Mouse (Mus musculus) heart, adult 9 months (tissue): ENCODE results near the gene Abraxas1.
A peak's percentile ranks its signal among the peaks of the same experiment; 100 is the strongest.

Source experiments
- DNase-seq, 2 experiments: peaks; one replicate each; pipeline ENCODE4 v3.0.0; 2022; ENCODE audit warnings: low spot score in 2 of 2

Gene Abraxas1

DNA sequence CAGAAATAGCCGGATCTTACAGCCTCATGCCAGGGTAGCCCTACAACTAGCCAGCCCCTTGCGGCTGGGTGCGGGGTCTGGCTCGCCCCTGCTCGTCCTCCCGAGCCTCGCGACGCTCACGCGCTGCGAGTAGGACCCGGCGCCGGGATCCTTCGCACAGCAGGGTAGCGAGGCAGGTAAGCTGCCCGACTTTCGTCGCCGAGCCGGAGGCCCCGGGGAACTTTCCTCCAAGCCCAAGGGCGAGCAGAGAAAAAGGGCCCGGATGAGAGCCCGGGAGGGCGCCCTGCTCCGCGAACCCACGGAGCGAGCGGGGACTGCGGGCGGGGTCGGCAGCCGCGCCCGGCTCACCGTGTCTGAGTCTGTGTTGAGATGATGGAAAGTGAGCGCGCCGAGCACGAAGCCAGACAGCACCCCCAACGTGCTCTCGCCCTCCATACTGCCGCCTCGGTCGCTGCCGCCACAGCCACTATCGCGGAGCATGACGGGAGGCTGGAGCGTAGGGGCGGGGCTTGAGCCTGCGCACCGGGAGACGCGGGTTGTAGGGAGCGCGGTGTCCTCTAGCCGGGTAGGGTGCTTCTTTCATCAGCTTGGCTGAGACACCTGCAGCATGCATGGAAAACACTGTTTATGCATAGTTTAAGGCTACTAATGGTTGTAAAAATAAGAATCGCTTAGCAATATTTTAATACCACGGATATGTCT, at the start of gene Abraxas1:
Abraxas1 (minus strand) TSS at position 483 of the 702 bp plus-strand sequence.
- DNase-seq = peak; percentile 75 to 83

GRCm38 (mm10) chr5:100869197-100869895, 48.6 kb upstream of the Abraxas1 start:
- DNase-seq = no peak

- DNase-seq = peak in 1 of 2 experiments; percentile 33
Observed at GRCm38 (mm10) chr5:100866183-100866582, 45.4 kb upstream of the Abraxas1 start.

DNA sequence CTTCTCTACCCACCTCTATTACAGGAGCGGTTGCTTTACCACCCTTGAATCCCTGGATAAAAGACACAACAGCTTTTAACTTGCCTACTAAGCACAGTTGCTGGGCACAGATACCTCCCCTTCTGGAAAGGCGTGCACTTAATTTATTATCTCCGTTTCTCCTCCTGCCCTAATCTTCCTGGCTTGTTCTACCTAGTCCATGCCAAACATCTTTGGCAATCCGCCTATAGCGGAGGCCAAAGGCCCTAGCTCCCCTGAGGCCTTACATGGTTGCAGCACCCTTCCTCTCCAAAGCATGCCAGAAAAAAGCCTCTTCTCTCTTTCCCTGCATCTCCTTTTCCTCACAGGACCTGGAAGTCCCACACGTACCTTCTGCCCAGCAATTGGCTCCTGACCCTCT, 43.7 kb upstream of the Abraxas1 start:
- peak; percentile 47 to 67 for DNase-seq

DNA sequence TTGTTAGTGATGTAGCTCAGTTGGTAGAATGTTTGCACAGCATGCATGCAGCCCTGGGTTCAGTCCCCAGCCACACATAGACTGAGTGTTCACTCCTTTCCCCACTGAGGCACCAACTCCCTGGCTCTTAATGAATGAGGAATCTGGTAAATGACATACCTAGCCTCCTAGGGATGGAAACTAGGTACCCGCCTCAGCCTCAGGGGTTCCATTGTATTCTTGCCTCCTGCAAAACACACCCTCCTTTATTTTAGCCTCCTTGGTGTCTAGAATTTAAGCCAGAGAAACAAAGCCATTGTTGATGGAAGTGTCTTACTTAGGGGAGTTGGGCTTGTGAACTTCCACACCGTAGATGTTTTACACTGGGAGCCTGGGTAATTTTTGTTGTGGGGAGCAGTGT, 42.3 kb upstream of the Abraxas1 start:
- DNase-seq = no peak

- DNase-seq = no peak
Observed at GRCm38 (mm10) chr5:100861811-100862210, 41.0 kb upstream of the Abraxas1 start.

DNA sequence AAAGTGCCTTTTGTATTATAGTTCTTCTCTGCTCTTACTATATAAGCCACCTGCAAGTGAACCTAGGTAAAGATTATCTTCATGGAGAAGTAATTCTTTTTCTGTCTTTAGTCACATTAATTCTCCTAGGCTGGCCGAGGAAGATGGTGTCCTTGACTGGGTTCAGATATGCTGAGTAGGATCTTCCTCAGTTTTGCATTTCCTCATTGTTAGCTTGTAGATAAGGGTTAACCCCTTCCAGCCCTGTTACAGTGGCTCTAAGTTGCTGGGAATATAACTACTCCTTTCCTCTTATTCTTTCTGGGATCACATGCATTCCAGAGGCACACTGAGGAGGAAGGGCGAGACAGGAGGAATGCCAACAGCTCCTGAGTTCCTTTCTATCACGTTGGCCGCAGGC, 40.4 kb upstream of the Abraxas1 start:
- no peak for DNase-seq

DNA sequence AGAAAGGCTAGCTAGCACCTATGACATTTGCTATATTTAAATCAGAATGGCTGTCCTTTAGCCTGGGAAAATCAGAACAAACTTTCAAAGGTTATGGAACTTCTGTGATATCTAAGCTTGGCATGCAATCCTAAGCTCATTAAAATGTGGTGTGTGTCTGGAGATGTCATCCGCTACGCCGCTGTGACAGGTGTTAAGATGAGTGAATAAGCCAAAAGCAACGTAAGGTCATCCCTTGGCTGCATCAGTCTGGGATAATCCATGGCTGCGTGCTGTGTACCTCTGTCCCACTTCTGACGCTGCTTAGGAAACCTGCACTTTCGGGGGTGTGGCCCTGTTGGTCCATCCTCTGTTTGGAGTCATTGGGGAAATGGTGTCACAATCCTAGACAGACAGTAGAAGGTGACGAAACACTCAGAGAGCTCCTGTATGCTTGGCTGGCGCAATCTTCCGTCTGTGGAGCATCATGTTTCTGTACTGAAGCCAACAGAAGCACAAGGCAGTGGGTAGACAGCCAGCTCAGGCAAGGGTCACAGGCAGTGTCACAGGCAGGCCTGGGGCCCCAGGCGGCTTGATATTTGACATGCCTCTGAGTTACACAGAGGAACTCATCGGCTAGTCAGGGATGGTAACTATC, 39.8 kb upstream of the Abraxas1 start:
- peak; percentile 79 to 89 for DNase-seq

GRCm38 (mm10) chr5:100856552-100856951, 35.8 kb upstream of the Abraxas1 start:
- no peak for DNase-seq

- no peak for DNase-seq
Observed at GRCm38 (mm10) chr5:100853963-100854362, 33.2 kb upstream of the Abraxas1 start.

- no peak for DNase-seq
Observed at GRCm38 (mm10) chr5:100847143-100847542, 26.4 kb upstream of the Abraxas1 start.

DNA sequence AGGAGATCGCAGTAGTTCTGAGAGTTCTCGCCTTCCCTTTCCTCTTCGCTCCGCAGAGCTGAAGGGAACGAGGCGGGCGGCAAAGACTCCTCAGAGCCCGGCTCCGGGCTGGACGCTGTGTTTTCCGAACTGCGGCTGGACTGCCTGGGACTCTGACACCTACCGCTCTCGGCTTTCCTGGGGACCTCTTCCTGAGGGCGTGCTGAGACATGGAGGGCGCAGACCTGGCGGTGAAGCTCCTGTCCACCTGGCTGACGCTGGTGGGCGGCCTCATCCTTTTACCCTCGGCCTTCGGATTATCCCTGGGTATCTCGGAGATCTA, 25.8 kb upstream of the Abraxas1 start:
- no peak for DNase-seq

DNA sequence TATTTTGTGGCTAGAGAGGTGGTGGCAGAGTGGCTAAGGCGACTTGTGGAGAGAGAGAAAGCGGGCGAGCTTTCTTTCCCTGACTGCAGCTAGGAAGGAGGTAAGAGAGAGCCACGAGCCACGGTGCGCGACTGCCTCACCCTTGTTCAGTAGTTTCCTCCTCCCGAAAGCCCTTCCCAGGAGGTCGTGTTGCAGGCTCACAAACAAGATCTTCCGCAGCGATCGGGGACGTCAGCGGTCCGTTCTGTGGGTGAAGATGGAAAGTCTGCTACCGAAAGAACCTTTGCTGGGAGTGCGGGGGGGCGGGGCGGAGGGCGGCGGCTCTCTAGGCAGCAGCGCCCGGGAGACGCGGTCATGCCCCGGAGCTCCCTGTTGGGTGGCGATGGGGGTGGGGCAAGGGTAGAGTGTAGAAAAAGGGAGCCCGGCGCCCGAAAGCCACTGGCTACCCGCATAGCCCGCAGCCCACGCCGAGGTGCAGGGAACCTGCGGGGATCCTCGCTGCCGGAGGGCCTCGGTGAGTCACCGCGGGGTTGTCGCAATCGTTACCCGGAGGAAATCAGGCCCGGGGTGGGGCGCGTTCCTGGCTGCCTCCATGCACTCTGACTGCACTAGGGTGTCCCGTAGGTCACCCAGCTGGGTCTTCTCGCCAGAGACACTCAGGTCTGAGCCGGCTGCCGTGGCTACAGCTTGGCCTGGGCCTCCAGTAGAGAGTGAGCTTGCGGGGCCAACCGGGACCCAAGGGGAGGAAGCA, 25.3 kb upstream of the Abraxas1 start:
- DNase-seq = peak; percentile 79 to 80

DNA sequence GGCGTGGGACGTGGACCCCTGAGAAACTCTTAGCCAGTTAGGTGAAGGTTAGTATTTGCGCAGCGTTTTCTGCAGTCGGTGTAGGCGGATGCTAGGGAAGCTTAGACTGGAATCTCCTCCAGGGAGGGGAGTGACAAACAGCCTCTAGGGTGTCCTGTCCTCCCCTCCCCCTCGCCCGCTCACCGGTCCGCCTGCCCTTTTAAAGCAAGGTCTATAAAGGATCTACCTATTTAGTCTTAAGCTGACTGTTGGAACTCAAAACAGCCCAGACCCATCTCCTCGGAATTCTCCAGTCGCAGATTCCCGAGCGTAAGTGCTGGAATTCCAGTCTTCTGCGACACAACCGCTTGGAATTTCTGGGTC, 24.7 kb upstream of the Abraxas1 start, which contains the start of gene Gpat3:
Gpat3 (plus strand) TSS at position 229 of the 363 bp plus-strand sequence.
- peak; percentile 17 to 35 for DNase-seq

DNA sequence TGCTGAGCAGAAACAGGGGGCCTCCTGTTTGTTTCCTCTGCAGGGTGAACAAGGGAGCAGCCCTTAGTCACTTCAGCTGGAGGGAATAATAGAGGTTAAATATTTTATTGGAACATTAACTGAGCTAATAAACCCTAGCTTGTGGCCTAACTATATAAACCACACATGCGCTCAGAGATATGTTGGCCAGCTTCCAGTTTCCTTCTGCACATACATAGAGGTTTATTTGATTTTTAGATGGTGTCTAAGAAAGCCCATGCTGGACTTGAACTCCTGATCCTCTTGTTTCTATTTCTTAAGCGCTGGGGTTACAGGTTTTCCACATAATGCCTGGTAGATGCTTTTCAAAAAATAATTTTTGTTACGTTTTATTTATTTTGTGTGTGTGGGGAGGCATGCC, 23.7 kb upstream of the Abraxas1 start:
- DNase-seq = no peak

- DNase-seq = peak; percentile 81
Observed at GRCm38 (mm10) chr5:100837907-100838306, 17.1 kb upstream of the Abraxas1 start.

DNA sequence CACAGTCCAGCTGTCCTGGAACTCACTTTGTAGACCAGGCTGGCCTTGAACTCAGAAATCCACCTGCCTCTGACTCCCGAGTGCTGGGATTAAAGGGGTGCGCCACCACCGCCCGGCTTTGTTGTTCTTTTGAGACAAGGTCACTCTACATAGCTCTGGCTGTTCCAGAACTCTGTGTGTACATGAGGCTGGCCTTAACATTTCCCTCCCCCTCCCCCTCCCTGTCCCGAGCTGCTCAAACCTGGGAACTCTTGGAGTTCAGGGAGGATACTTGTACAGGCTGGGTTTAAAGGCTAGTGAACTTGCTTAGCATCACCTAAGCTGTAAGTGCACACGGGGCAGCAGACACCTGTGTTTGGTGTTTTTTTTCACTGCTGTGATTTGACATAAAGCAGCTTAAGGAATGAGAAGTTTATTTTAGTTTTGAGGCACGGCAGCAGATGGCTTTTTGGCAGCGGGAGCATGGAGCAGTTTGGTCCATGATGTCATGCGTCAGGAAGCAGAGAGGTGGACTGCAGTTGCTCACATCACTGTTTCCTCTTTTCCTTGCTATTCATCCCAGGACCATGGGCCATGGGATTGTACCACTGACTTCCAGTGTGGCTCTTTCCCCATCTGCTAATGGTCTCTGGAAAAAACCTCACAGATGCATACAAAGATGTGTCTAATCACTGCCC, 15.2 kb upstream of the Abraxas1 start:
- no peak for DNase-seq

- no peak for DNase-seq
Observed at GRCm38 (mm10) chr5:100833841-100834240, 13.1 kb upstream of the Abraxas1 start.

DNA sequence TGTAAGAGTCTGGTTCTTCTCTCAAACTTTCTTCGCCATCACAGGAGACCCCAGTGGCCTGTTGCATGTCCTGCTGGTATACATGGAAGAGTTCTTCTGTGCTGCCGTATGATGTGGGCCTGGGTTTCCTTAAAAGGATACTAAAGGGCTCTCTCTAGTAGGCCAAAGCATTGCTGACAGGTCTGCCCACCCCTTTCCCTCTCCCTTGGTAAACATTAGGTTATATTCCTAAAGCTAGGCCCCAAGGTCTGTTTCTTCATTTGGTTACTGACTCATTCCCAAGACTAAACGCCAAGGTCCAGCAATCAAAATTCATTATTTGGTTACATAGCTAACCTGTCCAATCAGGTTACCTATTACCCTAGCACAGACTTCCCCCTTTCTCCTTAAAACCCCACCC, 11.9 kb upstream of the Abraxas1 start:
- no peak for DNase-seq

- no peak for DNase-seq
Observed at GRCm38 (mm10) chr5:100828701-100829100, 7.9 kb upstream of the Abraxas1 start.

GRCm38 (mm10) chr5:100826531-100826930, 5.8 kb upstream of the Abraxas1 start:
- DNase-seq = no peak

DNA sequence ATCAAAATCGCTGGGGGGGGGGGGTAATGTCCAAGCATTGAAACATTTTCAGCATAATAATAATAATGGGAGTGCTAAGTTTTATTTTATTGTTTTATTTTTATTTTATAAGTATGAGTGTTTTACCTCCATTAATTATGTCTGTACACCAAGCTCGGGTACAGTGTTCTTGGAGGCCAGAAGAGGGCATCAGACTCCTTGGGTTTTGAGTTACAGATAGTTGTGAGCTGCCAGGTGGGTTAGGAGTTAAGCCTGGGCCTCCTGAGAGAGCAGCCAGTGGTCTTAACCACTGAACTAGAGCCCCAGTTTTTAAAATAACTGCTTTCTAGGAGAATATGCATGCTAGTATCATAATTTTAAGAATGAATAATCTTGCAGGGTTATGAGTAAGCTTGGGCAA, 5.2 kb upstream of the Abraxas1 start:
- no peak for DNase-seq
